Mouse (Mus musculus) liver, postnatal 0 days (tissue): ENCODE data around the gene Kdelr3. TPM values are rescaled to one million over a fixed set of nuclear protein-coding genes. Genes with fewer than 3 reads are reported as not detected.
A peak's percentile ranks its signal among the peaks of the same experiment; 100 is the strongest.

Experiments
- ATAC-seq: fragments of 200-750 bp; cut with Nextera tagmentation; 2 replicates; pipeline ENCODE4 v1.8.0; 2017; ENCODE audit warnings: mild to moderate bottlenecking, moderate library complexity
- DNase-seq: peaks from one replicate; pipeline ENCODE4 v3.0.0-alpha.2; 2016
- H3K27ac ChIP-seq: fragments of 300-500 bp; sonication (generic); 2 replicates; pipeline ENCODE4 v1.5.1; 2014; ENCODE audit warnings: antibody characterized with exemption, moderate library complexity, mild to moderate bottlenecking, low read depth
- H3K27me3 ChIP-seq: fragments of 300-500 bp; sonication (generic); 2 replicates; pipeline ENCODE4 v1.6.1; 2014; ENCODE audit warnings: low read length, control low read depth, mixed read lengths; ENCODE audit not compliant: insufficient read depth
- H3K36me3 ChIP-seq: fragments of 300-500 bp; sonication (generic); replicated peaks from 2 replicates; pipeline ENCODE4 v1.6.1; 2014; ENCODE audit warnings: mild to moderate bottlenecking, control low read depth, low read length, moderate library complexity, mixed read lengths; ENCODE audit not compliant: insufficient read depth
- H3K4me1 ChIP-seq: fragments of 300-500 bp; sonication (generic); 2 replicates; pipeline ENCODE4 v1.6.1; 2014; ENCODE audit warnings: antibody characterized with exemption, mild to moderate bottlenecking, control low read depth; ENCODE audit not compliant: insufficient read depth
- H3K4me2 ChIP-seq: fragments of 300-500 bp; sonication (generic); 2 replicates; pipeline ENCODE4 v1.6.1; 2014; ENCODE audit warnings: low read depth, mild to moderate bottlenecking, low read length, moderate library complexity, mixed read lengths
- H3K4me3 ChIP-seq: fragments of 300-500 bp; sonication (generic); 2 replicates; pipeline ENCODE4 v1.5.1; 2014; ENCODE audit warnings: low read depth, low read length
- H3K9ac ChIP-seq: fragments of 300-500 bp; sonication (generic); replicated peaks from 2 replicates; pipeline ENCODE4 v1.6.1; 2014; ENCODE audit warnings: mild to moderate bottlenecking, moderate library complexity
- H3K9me3 ChIP-seq: fragments of 300-500 bp; sonication (generic); 2 replicates; pipeline ENCODE4 v1.6.1; 2016; ENCODE audit warnings: mild to moderate bottlenecking, control low read depth, low read length, mixed read lengths
- CTCF ChIP-seq: sonication (generic); IDR thresholded peaks from 2 replicates; pipeline ENCODE4 v1.5.1; 2016; ENCODE audit warnings: antibody characterized with exemption, low read depth
- EP300 ChIP-seq: IDR thresholded peaks from 2 replicates; pipeline ENCODE4 v1.6.1; 2016; ENCODE audit warnings: antibody characterized with exemption, low read depth, mild to moderate bottlenecking
- WGBS: fragments of 180-500 bp; shearing (Covaris S2); extraction: QIAGEN DNeasy Blood & Tissue Kit; methylation state at CpG from one replicate; pipeline ENCODE4 v1.1.7; 2014; ENCODE audit not compliant: insufficient replicate concordance; 5-methylcytosine and 5-hydroxymethylcytosine counted together
- polyA plus RNA-seq: library from polyadenylated mRNA; unstranded; fragments of >200 nt; fragmentation: Nextera tagmentation; extraction: Ambion mirVana; gene quantifications from 2 replicates; pipeline ENCODE4 v1.2.1, GENCODE M21; 2015

The Kdelr3 gene
- polyA plus RNA-seq, 1 experiment from 2014 or later = 3.4 TPM

GRCm38 (mm10) chr15:79519400-79520220 lies 3.4 kb downstream of the Kdelr3 start:
- TF ChIP-seq EP300 (no peak), CTCF (no peak)
- Histone ChIP-seq H3K9ac (no peak overlapping the region), H3K27me3 (peaks cover 38% of the 10 kb centered on the region), H3K9me3 (no peaks in the 10 kb centered on the region), H3K27ac (no peak overlapping the region), H3K4me3 (no peak overlapping the region), H3K4me2 (0 out of 2 replicates have a peak overlapping the region, but pooled peaks have one; percentile 18), H3K36me3 (no peaks in the 10 kb centered on the region), H3K4me1 (peaks cover 13% of the 10 kb centered on the region)
- ATAC-seq (no peak), DNase-seq (no peak)
- 49% methylated on average over 16 of the region's 16 CpGs for WGBS

- no peak for DNase-seq
- Histone ChIP-seq H3K36me3 (peaks cover 42% of the 10 kb centered on the region), H3K9me3 (no peaks in the 10 kb centered on the region), H3K27me3 (no peaks in the 10 kb centered on the region), H3K27ac (no peak overlapping the region), H3K4me2 (no peak overlapping the region), H3K4me1 (peaks cover 4% of the 10 kb centered on the region; the same call in 1 of the 2 replicates), H3K9ac (no peak overlapping the region), H3K4me3 (no peak overlapping the region)
- TF ChIP-seq EP300 (no peak), CTCF (no peak)
- WGBS = 84% methylated on average over 5 of the region's 5 CpGs
- no peak for ATAC-seq
Observed at GRCm38 (mm10) chr15:79525564-79525963, 9.4 kb downstream of the Kdelr3 start.

GRCm38 (mm10) chr15:79525979-79526768 lies 10.0 kb downstream of the Kdelr3 start:
- Histone ChIP-seq H3K36me3 (peaks cover 45% of the 10 kb centered on the region), H3K27me3 (no peaks in the 10 kb centered on the region), H3K27ac (no peak overlapping the region; the same call in 1 of the 2 replicates), H3K9ac (no peak overlapping the region), H3K4me1 (peaks cover 4% of the 10 kb centered on the region; the same call in 1 of the 2 replicates), H3K9me3 (no peaks in the 10 kb centered on the region), H3K4me2 (no peak overlapping the region), H3K4me3 (no peak overlapping the region)
- WGBS = 64% methylated on average over 9 of the region's 9 CpGs
- no peak for TF ChIP-seq EP300
- no peak for ATAC-seq
- DNase-seq = no peak

- ATAC-seq (no peak), DNase-seq (no peak)
- Histone ChIP-seq H3K4me3 (no peak overlapping the region), H3K4me2 (no peak overlapping the region), H3K27ac (no peak overlapping the region), H3K4me1 (peaks cover 4% of the 10 kb centered on the region; the same call in 1 of the 2 replicates), H3K36me3 (peaks cover 55% of the 10 kb centered on the region), H3K27me3 (no peaks in the 10 kb centered on the region), H3K9ac (no peak overlapping the region), H3K9me3 (no peaks in the 10 kb centered on the region)
- 75% methylated on average over 4 of the region's 4 CpGs for WGBS
- TF ChIP-seq CTCF (no peak), EP300 (no peak)
Observed at GRCm38 (mm10) chr15:79527192-79527591, 11.0 kb downstream of the Kdelr3 start.

- peaks cover 4% of the 10 kb centered on the region; the same call in 1 of the 2 replicates for H3K4me1 ChIP-seq
- no peak for DNase-seq
- no peaks in the 10 kb centered on the region for H3K9me3 ChIP-seq
- H3K27me3 ChIP-seq = no peaks in the 10 kb centered on the region
- H3K4me3 ChIP-seq = no peak overlapping the region
- no peak overlapping the region for H3K4me2 ChIP-seq
- H3K27ac ChIP-seq = no peak overlapping the region
- H3K36me3 ChIP-seq = peaks cover 64% of the 10 kb centered on the region
- 0 out of 2 replicates have a peak, but pooled peaks have one; percentile 22 for ATAC-seq
- WGBS = 75% methylated on average over 5 of the region's 5 CpGs
- no peak overlapping the region for H3K9ac ChIP-seq
- TF ChIP-seq EP300 (no peak), CTCF (no peak)
Observed at GRCm38 (mm10) chr15:79527991-79528639, 11.9 kb downstream of the Kdelr3 start.

- no peak overlapping the region for H3K27ac ChIP-seq
- H3K36me3 ChIP-seq = peaks cover 82% of the 10 kb centered on the region
- WGBS = 86% methylated on average over 7 of the region's 7 CpGs
- no peak for TF ChIP-seq EP300
- peaks cover 4% of the 10 kb centered on the region; the same call in 1 of the 2 replicates for H3K4me1 ChIP-seq
- H3K4me2 ChIP-seq = no peak overlapping the region
- H3K9me3 ChIP-seq = no peaks in the 10 kb centered on the region
- ATAC-seq (peak; percentile 83), DNase-seq (peak; percentile 46)
- H3K9ac ChIP-seq = no peak overlapping the region
- H3K27me3 ChIP-seq = no peaks in the 10 kb centered on the region
- no peak overlapping the region for H3K4me3 ChIP-seq
Observed at GRCm38 (mm10) chr15:79529935-79530334, 13.7 kb downstream of the Kdelr3 start.
